Mouse (Mus musculus) myocyte (in vitro differentiated cells): ENCODE measurements around the gene Rtn4r.

Experiments
- CEBPB ChIP-seq: IDR thresholded peaks from 2 replicates; pipeline ENCODE4 v1.6.1; 2011; ENCODE audit warnings: mild to moderate bottlenecking, moderate library complexity; ENCODE audit not compliant: poor library complexity, insufficient read depth, severe bottlenecking
- POLR2A ChIP-seq: IDR thresholded peaks from one replicate; pipeline ENCODE4 v1.6.1; 2011; ENCODE audit warnings: low read depth, mild to moderate bottlenecking, control low read depth, moderate library complexity; ENCODE audit not compliant: insufficient read length
- REST ChIP-seq: IDR thresholded peaks from one replicate; pipeline ENCODE4 v1.6.1; 2011; ENCODE audit warnings: mild to moderate bottlenecking, control low read depth, moderate library complexity; ENCODE audit not compliant: insufficient read depth, insufficient read length
- TCF12 ChIP-seq: IDR thresholded peaks from one replicate; pipeline ENCODE4 v1.6.1; 2011; ENCODE audit warnings: mild to moderate bottlenecking, control low read depth; ENCODE audit not compliant: poor library complexity, insufficient read depth, severe bottlenecking

- TF ChIP-seq TCF12 (no peak), REST (no peak), POLR2A (no peak), CEBPB (no peak)
Measured at GRCm38 (mm10) chr16:18159255-18159654, 31.8 kb downstream of the Rtn4r start.
